ENCODE assay signal across 29 mouse cellular contexts in the genomic region with DNA sequence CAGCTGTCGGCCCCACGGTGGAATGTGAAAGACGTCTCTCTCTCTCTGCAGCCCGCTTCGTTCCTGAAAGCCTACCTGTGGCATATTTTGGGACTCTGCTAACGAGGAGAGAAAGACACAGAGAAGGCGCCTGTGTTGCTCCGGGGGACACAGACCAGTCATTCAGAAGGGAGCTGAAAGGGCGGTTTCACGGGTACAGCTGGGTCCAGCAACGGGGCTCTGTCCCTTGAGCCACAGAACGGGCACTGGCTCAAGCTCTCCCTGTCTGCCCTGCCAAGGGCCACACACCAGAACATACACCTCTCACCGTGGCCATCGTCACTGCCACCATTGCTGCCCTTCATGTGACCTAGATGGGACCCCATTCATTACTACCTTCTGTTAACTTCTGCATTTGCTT. TPM values are rescaled to one million over a fixed set of nuclear protein-coding genes. Genes with fewer than 3 reads are reported as not detected.
A peak's percentile ranks its signal among the peaks of the same experiment; 100 is the strongest.
DNase-seq lines count a peak whose midpoint lies in the region; ATAC-seq and TF ChIP-seq lines count a peak whose summit lies in the region.
"Had no signal": no experiment of that assay in that cellular context is flagged by ENCODE, and none has a peak within 500 bp of the region (broad histone marks: within the 10 kb centered on the region; RNA-seq: fewer than 3 reads in every experiment).

No protein-coding gene starts in this region.

- H3K4me3 ChIP-seq in limb, embryonic 12.5 days (replicated peaks), result no peak overlapping the region
- H3K4me3 ChIP-seq in limb, embryonic 15.5 days, result no peak overlapping the region
- H3K4me3 ChIP-seq in heart, adult 2 months, result no peak overlapping the region
- H3K4me3 ChIP-seq: forebrain, embryonic 10.5 days; forebrain, embryonic 13.5 days; hindbrain, embryonic 12.5 days; hindbrain, embryonic 15.5 days had no signal

- H3K27me3 ChIP-seq in limb, embryonic 12.5 days, result peaks cover 12% of the 10 kb centered on the region
- peaks cover 6% of the 10 kb centered on the region; the same call in 1 of the 2 replicates for H3K27me3 ChIP-seq in limb, embryonic 15.5 days
- no peaks in the 10 kb centered on the region for H3K27me3 ChIP-seq in heart, adult 2 months (ENCODE audit: control insufficient read depth, insufficient read depth, low read length)

- TF ChIP-seq POLR2A in heart, adult 2 months (IDR thresholded peaks at IDR 0.05; ENCODE audit: insufficient read depth, low read depth, low read length), result no peak

- H3K4me2 ChIP-seq in limb, embryonic 12.5 days, result no peak overlapping the region
- no peak overlapping the region for H3K4me2 ChIP-seq in limb, embryonic 15.5 days
- H3K4me2 ChIP-seq: forebrain, embryonic 13.5 days; heart, embryonic 11.5 days; hindbrain, embryonic 12.5 days; hindbrain, embryonic 15.5 days had no signal

- intact Hi-C loops in heart, adult 2 months (cut with DNase I), result no loop called here
- intact Hi-C loops in left cerebral cortex, postnatal 4 days (cut with DNase I), result no loop called here

- DNase-seq in layer of hippocampus, adult 11-12 months (ENCODE audit: low spot score), result peak; percentile 39
- no peak for DNase-seq in layer of hippocampus, adult 9-10 months (ENCODE audit: low spot score)
- peak; percentile 58 to 63 for DNase-seq in right cerebral cortex, postnatal 10 days (ENCODE audit: low spot score in 2 of 2)
- DNase-seq in right cerebral cortex, postnatal 4 days, result no peak
- no peak for DNase-seq in heart, adult 2 months
- DNase-seq in left cerebral cortex, postnatal 4 days, result no peak
- DNase-seq: adrenal gland, adult 8-10 months; adrenal gland, postnatal 25 days; B cell, adult 2 months; cerebellum, adult 18-20 months; cerebellum, adult 9-10 months; cerebellum, postnatal 14 days; gastrocnemius, postnatal 36 days had no signal

- no peaks in the 10 kb centered on the region for H3K79me2 ChIP-seq in heart, adult 2 months (replicated peaks; ENCODE audit: control insufficient read depth, insufficient read depth, low read length)

- no peak overlapping the region for H3K9ac ChIP-seq in limb, embryonic 12.5 days (replicated peaks)
- no peak overlapping the region for H3K9ac ChIP-seq in limb, embryonic 15.5 days
- H3K9ac ChIP-seq in heart, adult 2 months (ENCODE audit: low read depth, low read length), result no peak overlapping the region
- H3K9ac ChIP-seq: forebrain, embryonic 13.5 days; hindbrain, embryonic 12.5 days; hindbrain, embryonic 15.5 days had no signal

- H3K4me1 ChIP-seq in limb, embryonic 12.5 days (replicated peaks), result peaks cover 36% of the 10 kb centered on the region
- peaks cover 29% of the 10 kb centered on the region for H3K4me1 ChIP-seq in limb, embryonic 15.5 days
- no peaks in the 10 kb centered on the region; the same call in 1 of the 2 replicates for H3K4me1 ChIP-seq in heart, adult 2 months (ENCODE audit: control insufficient read depth, insufficient read depth, low read length)
- H3K4me1 ChIP-seq: hindbrain, embryonic 12.5 days had no signal

- TF ChIP-seq CTCF in heart, adult 2 months (IDR thresholded peaks at IDR 0.05), result no peak

- no peak for ATAC-seq in limb, embryonic 12.5 days (ENCODE audit: insufficient number of reproducible peaks, insufficient read depth, low FRiP score, low TSS enrichment, low read depth)
- peak; percentile 21; the same call in 1 of the 2 replicates for ATAC-seq in limb, embryonic 15.5 days (ENCODE audit: insufficient number of reproducible peaks, low FRiP score, low TSS enrichment, low read depth)
- ATAC-seq: forebrain, embryonic 13.5 days; forebrain, embryonic 16.5 days had no signal

- peak overlapping the region; percentile 69 for H3K27ac ChIP-seq in limb, embryonic 12.5 days
- H3K27ac ChIP-seq in limb, embryonic 15.5 days, result peak overlapping the region; percentile 57; the same call in 1 of the 2 replicates
- H3K27ac ChIP-seq in heart, adult 2 months, result no peak overlapping the region
- H3K27ac ChIP-seq: forebrain, embryonic 10.5 days; forebrain, embryonic 13.5 days; hindbrain, embryonic 12.5 days; hindbrain, embryonic 15.5 days had no signal

- no peaks in the 10 kb centered on the region for H3K36me3 ChIP-seq in limb, embryonic 12.5 days
- no peaks in the 10 kb centered on the region for H3K36me3 ChIP-seq in limb, embryonic 15.5 days
- no peaks in the 10 kb centered on the region for H3K36me3 ChIP-seq in heart, adult 2 months (ENCODE audit: control insufficient read depth, insufficient read depth, low read length)
- H3K36me3 ChIP-seq: forebrain, embryonic 10.5 days; hindbrain, embryonic 12.5 days; hindbrain, embryonic 15.5 days had no signal

- 51% methylated on average over 14 of the region's 14 CpGs for WGBS in limb, embryonic 12.5 days
- 28% methylated on average over 14 of the region's 14 CpGs for WGBS in limb, embryonic 15.5 days
- WGBS in heart, adult 2 months, result 56% methylated on average over 14 of the region's 14 CpGs

- no peak for TF ChIP-seq EP300 in heart, adult 2 months (IDR thresholded peaks at IDR 0.05; ENCODE audit: insufficient read depth, low read depth, low read length)

- H3K9me3 ChIP-seq in limb, embryonic 12.5 days, result no peaks in the 10 kb centered on the region
- no peaks in the 10 kb centered on the region for H3K9me3 ChIP-seq in limb, embryonic 15.5 days
- H3K9me3 ChIP-seq: forebrain, embryonic 10.5 days; forebrain, embryonic 13.5 days; hindbrain, embryonic 12.5 days; hindbrain, embryonic 15.5 days had no signal

RNA-seq across cellular contexts. Expression of a gene that starts 1.5 kb away (rescaled TPM):
- 12.1 and 30.7 TPM in 2 replicates for polyA plus RNA-seq in limb, embryonic 12.5 days (2016; fragmentation: Nextera tagmentation; extraction: Ambion mirVana)
- 153 and 161 TPM in 2 replicates for polyA plus RNA-seq in limb, embryonic 15.5 days (2015; fragmentation: Nextera tagmentation; extraction: Ambion mirVana)
- total RNA-seq in heart, adult 2 months (2021), result not detected
- 0.10 TPM in 1 of 2 replicates, not detected in the other for polyA plus RNA-seq in heart, adult 2 months (2012; rRNA removed)
- total RNA-seq in left cerebral cortex, postnatal 4 days (2021), result under 1 TPM; 0.24 to 0.34 TPM
- total RNA-seq: adrenal gland, adult 8-10 months; adrenal gland, postnatal 25 days; gastrocnemius, adult 8-10 months; gastrocnemius, postnatal 36 days; granulocyte monocyte progenitor cell, adult 5-6 weeks; heart, adult 8-10 months; heart, postnatal 25 days; hematopoietic stem cell, adult 5-6 weeks; MEL had no signal
- polyA plus RNA-seq: forebrain, embryonic 10.5 days; forebrain, embryonic 13.5 days; forebrain, embryonic 16.5 days; heart, embryonic 11.5 days; heart, embryonic 14.5 days; heart, postnatal 0 days had no signal

RNA-seq across cellular contexts. Expression of a gene that starts 29.7 kb away (rescaled TPM):
- 16.2 and 18.6 TPM in 2 replicates for polyA plus RNA-seq in limb, embryonic 12.5 days (2016; fragmentation: Nextera tagmentation; extraction: Ambion mirVana)
- 59.7 and 67.1 TPM in 2 replicates for polyA plus RNA-seq in limb, embryonic 15.5 days (2015; fragmentation: Nextera tagmentation; extraction: Ambion mirVana)
- 10 to 100 TPM; 15.5 to 22.8 TPM for total RNA-seq in heart, adult 2 months (2021)
- 44.1 and 59.4 TPM in 2 replicates for polyA plus RNA-seq in heart, adult 2 months (2012; rRNA removed)
- 10 to 100 TPM; 10.8 to 15.0 TPM for total RNA-seq in left cerebral cortex, postnatal 4 days (2021)

Comparison
In these comparisons a context has a peak if more than half of its experiments do, and no peak if none do; other contexts are left out.
1. DNase-seq: peak in layer of hippocampus, adult 11-12 months (single experiment) and right cerebral cortex, postnatal 10 days (2 of 2); none in layer of hippocampus, adult 9-10 months (single experiment), right cerebral cortex, postnatal 4 days (single experiment), heart, adult 2 months (0 of 2) and left cerebral cortex, postnatal 4 days (single experiment).